In the genomic region with DNA sequence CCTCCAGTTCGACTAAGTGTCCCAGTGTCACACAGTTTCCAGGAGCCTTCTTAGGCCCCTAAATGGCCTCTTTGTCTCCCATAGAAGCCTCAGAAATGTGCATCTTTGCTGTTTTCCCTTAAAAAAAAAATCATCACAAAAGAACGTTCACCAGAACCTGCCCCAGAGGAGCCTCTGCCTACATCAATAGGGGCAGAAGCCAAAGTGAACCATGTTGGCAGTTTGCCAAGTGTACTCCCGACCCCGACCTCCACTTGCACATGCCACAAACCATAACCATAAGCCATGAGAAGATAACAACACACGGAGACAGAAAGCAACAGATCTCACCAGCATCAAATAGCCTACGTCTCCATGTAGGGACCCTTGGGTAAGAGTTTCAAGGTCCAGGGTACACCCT, we compare ENCODE assay signal across 11 mouse cellular contexts.
A peak's percentile ranks its signal among the peaks of the same experiment; 100 is the strongest.
DNase-seq lines count a peak whose midpoint lies in the region; ATAC-seq lines count a peak whose summit lies in the region.
"Had no signal": no experiment of that assay in that cellular context is flagged by ENCODE, and none has a peak within 500 bp of the region (broad histone marks: within the 10 kb centered on the region; RNA-seq: fewer than 3 reads in every experiment).

No protein-coding gene starts in this region.

- 26% methylated on average over 6 of the region's 6 CpGs for WGBS in embryonic facial prominence, embryonic 14.5 days
- 32% methylated on average over 6 of the region's 6 CpGs for WGBS in hindbrain, embryonic 11.5 days
- WGBS in midbrain, embryonic 15.5 days = 23% methylated on average over 6 of the region's 6 CpGs

- H3K9ac ChIP-seq in embryonic facial prominence, embryonic 14.5 days (ENCODE audit: low read depth, low read length) = no peak overlapping the region
- no peak overlapping the region for H3K9ac ChIP-seq in hindbrain, embryonic 11.5 days (ENCODE audit: low read depth, low read length)
- no peak overlapping the region for H3K9ac ChIP-seq in midbrain, embryonic 15.5 days
- H3K9ac ChIP-seq: heart, embryonic 15.5 days had no signal

- H3K27ac ChIP-seq in embryonic facial prominence, embryonic 14.5 days (replicated peaks; ENCODE audit: low read depth, low read length) = no peak overlapping the region
- peak overlapping the region; percentile 67; the same call in 1 of the 2 replicates for H3K27ac ChIP-seq in hindbrain, embryonic 11.5 days (ENCODE audit: low read depth, low read length)
- H3K27ac ChIP-seq in midbrain, embryonic 15.5 days = peak overlapping the region; percentile 60; the same call in 1 of the 2 replicates
- H3K27ac ChIP-seq: heart, embryonic 15.5 days had no signal

- H3K9me3 ChIP-seq in embryonic facial prominence, embryonic 14.5 days (ENCODE audit: control insufficient read depth, low read length) = no peaks in the 10 kb centered on the region
- H3K9me3 ChIP-seq in hindbrain, embryonic 11.5 days (ENCODE audit: control insufficient read depth, low read length) = no peaks in the 10 kb centered on the region
- no peaks in the 10 kb centered on the region for H3K9me3 ChIP-seq in midbrain, embryonic 15.5 days
- H3K9me3 ChIP-seq: heart, embryonic 15.5 days had no signal

- H3K4me3 ChIP-seq in embryonic facial prominence, embryonic 14.5 days (ENCODE audit: low read depth, low read length) = no peak overlapping the region
- H3K4me3 ChIP-seq in hindbrain, embryonic 11.5 days (ENCODE audit: low read depth, low read length) = no peak overlapping the region
- no peak overlapping the region for H3K4me3 ChIP-seq in midbrain, embryonic 15.5 days
- H3K4me3 ChIP-seq: heart, embryonic 15.5 days had no signal

- no peak for ATAC-seq in embryonic facial prominence, embryonic 14.5 days (ENCODE audit: low read depth)
- no peak for ATAC-seq in hindbrain, embryonic 11.5 days (ENCODE audit: low FRiP score)
- no peak for ATAC-seq in midbrain, embryonic 15.5 days (replicated peaks)
- ATAC-seq: lung, postnatal 0 days had no signal

- DNase-seq in kidney, postnatal 25 days = peak; percentile 13 to 38
- DNase-seq in kidney, adult 8-10 months = no peak
- peak; percentile 20 for DNase-seq in embryonic facial prominence, embryonic 14.5 days (ENCODE audit: low spot score)
- peak; percentile 38 for DNase-seq in hindbrain, embryonic 11.5 days (ENCODE audit: low spot score)
- no peak for DNase-seq in thymus, postnatal 0 days (ENCODE audit: low spot score)
- DNase-seq in lung, postnatal 4 days = no peak
- DNase-seq: adrenal gland, postnatal 36 days; cerebellum, adult 9-10 months had no signal

- no peaks in the 10 kb centered on the region for H3K27me3 ChIP-seq in embryonic facial prominence, embryonic 14.5 days (replicated peaks; ENCODE audit: control insufficient read depth, insufficient read depth, low read length)
- H3K27me3 ChIP-seq in hindbrain, embryonic 11.5 days (ENCODE audit: control insufficient read depth, insufficient read depth, low read length) = no peaks in the 10 kb centered on the region
- no peaks in the 10 kb centered on the region for H3K27me3 ChIP-seq in midbrain, embryonic 15.5 days (replicated peaks)
- H3K27me3 ChIP-seq: heart, embryonic 15.5 days had no signal

- no peaks in the 10 kb centered on the region for H3K36me3 ChIP-seq in embryonic facial prominence, embryonic 14.5 days (ENCODE audit: control insufficient read depth, insufficient read depth, low read length)
- no peaks in the 10 kb centered on the region for H3K36me3 ChIP-seq in hindbrain, embryonic 11.5 days (ENCODE audit: control insufficient read depth, insufficient read depth, low read length)
- no peaks in the 10 kb centered on the region for H3K36me3 ChIP-seq in midbrain, embryonic 15.5 days (replicated peaks)
- H3K36me3 ChIP-seq: heart, embryonic 15.5 days had no signal

- H3K4me2 ChIP-seq in embryonic facial prominence, embryonic 14.5 days (ENCODE audit: low read depth, low read length) = no peak overlapping the region
- H3K4me2 ChIP-seq in hindbrain, embryonic 11.5 days (replicated peaks; ENCODE audit: low read depth, low read length) = no peak overlapping the region
- H3K4me2 ChIP-seq in midbrain, embryonic 15.5 days = no peak overlapping the region
- H3K4me2 ChIP-seq: heart, embryonic 15.5 days had no signal

- peaks cover 10% of the 10 kb centered on the region for H3K4me1 ChIP-seq in embryonic facial prominence, embryonic 14.5 days (ENCODE audit: control insufficient read depth, insufficient read depth, low read length)
- peaks cover 8% of the 10 kb centered on the region for H3K4me1 ChIP-seq in hindbrain, embryonic 11.5 days (replicated peaks; ENCODE audit: control insufficient read depth, insufficient read depth, low read length)
- H3K4me1 ChIP-seq in midbrain, embryonic 15.5 days = peaks cover 16% of the 10 kb centered on the region

Comparison
In these comparisons a context has a peak if more than half of its experiments do, and no peak if none do; other contexts are left out.
1. DNase-seq: peak in kidney, postnatal 25 days (2 of 2), embryonic facial prominence, embryonic 14.5 days (single experiment) and hindbrain, embryonic 11.5 days (single experiment); none in kidney, adult 8-10 months (0 of 2), thymus, postnatal 0 days (single experiment) and lung, postnatal 4 days (0 of 2).